Mouse (Mus musculus) small intestine, adult 2 months (tissue): ENCODE results near the gene Zdhhc5.

Experiments
- CTCF ChIP-seq: fragments of 200-500 bp; IDR thresholded peaks from 2 replicates; pipeline ENCODE4 v1.5.1; 2012; ENCODE audit warnings: low read depth, mild to moderate bottlenecking, control low read depth, inconsistent platforms, low read length, moderate library complexity, mixed read lengths; ENCODE audit not compliant: insufficient replicate concordance, insufficient read length; ENCODE audit errors: extremely low read depth
- POLR2A ChIP-seq: fragments of 200-500 bp; IDR thresholded peaks from 2 replicates; pipeline ENCODE4 v1.6.1; 2012; ENCODE audit warnings: low read depth, mild to moderate bottlenecking, control low read depth, inconsistent platforms, low read length, moderate library complexity

GRCm38 (mm10) chr2:84723856-84724255 lies 8.9 kb upstream of the Zdhhc5 start:
- TF ChIP-seq POLR2A (no peak), CTCF (no peak)
